Mouse (Mus musculus): ENCODE results near the gene Slc7a11. TPM values are rescaled to one million over a fixed set of nuclear protein-coding genes. Genes with fewer than 3 reads are reported as not detected.

Gene Slc7a11
- polyA plus RNA-seq, 1 experiment from 2014 or later, result 0.14 TPM

DNA sequence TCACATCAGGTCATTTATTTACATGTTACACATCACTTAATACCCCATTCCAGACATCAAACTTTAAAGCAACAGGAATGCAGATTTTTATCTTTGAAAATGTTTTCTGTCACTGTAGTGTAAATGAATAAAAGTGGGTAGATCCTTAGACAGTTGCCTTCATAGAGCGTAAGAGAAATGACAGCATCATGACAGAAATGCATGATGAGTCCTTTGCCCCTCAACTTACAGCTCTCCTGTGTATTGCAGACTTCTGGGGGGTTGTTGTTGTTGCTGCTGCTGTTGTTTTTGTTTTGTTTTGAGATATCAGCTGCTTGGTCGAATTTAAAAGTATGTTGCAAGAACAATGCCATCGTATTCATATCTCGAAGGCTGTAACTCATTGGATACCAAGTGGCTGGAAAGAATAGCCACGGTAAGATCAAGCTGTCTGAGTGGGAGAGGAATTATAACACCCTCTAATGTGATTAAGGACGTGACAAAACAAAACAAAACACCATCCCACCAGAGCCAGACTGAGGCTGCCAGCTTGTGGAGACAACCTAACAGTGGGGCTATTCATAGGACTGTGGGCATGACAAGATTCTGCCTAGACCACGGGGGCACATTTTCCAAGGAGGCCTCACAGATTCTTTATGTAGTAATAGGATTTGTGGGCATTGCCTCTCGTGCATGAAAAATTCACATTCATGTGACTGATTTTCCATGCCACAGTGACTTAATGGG lies 557.0 kb downstream of the Slc7a11 start:
- Histone ChIP-seq H3K4me2 (no peak overlapping the region), H3K4me1 (replicated peaks) (no peaks in the 10 kb centered on the region), H3K9me3 (replicated peaks) (no peaks in the 10 kb centered on the region), H3K36me3 (no peaks in the 10 kb centered on the region), H3K27ac (no peak overlapping the region), H3K27me3 (no peaks in the 10 kb centered on the region), H3K9ac (no peak overlapping the region), H3K4me3 (replicated peaks) (no peak overlapping the region)
- WGBS (ENCODE audit: insufficient replicate concordance), result 44% methylated on average over 8 of the region's 8 CpGs
- DNase-seq, result no peak
- no peak for ATAC-seq (ENCODE audit: low read depth)

DNA sequence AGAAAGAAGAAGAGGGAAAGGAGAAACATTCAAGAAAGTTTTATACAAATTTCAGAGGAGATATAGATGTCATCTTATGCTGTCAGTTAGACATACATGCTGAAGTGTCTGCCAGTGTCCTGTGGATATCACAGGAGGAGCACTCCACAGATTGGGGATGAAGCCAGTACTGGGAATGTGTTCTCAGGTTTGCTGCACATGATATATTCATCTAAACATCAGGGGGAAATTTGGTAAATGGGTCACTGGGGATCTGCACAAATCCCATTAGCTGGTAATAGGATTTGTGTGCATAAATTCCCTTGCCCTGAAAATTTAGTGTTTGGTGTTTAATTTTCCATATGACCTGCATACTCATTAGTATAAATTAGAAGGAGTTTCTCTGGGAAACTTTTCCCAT lies 562.9 kb downstream of the Slc7a11 start:
- DNase-seq (no peak), ATAC-seq (ENCODE audit: low read depth) (no peak)
- no peaks in the 10 kb centered on the region for H3K36me3 ChIP-seq
- no peak overlapping the region for H3K9ac ChIP-seq
- H3K9me3 ChIP-seq (replicated peaks), result no peaks in the 10 kb centered on the region
- H3K4me1 ChIP-seq (replicated peaks), result no peaks in the 10 kb centered on the region
- H3K27ac ChIP-seq, result no peak overlapping the region
- H3K4me2 ChIP-seq, result no peak overlapping the region
- H3K4me3 ChIP-seq (replicated peaks), result no peak overlapping the region
- no peaks in the 10 kb centered on the region for H3K27me3 ChIP-seq

DNA sequence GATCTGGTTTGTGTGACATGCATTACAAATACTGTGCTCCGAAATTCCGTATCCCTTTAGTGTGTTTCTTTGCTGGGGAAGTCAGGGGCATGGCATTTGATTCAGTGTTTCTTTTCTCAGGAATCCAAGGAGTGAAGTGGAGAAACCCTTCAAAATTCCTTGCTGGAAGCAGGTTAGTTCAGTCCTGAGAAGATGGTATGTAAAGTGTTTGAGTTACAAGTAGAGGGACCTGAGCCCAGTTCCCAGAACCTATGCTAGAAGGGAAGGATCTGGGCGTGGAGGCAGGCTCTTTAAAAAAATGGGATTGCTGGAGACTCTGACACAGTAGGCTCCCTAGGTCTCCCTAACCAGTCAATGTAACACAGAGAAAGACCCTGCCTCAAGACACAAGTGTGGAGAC lies 572.6 kb downstream of the Slc7a11 start:
- no peak overlapping the region for H3K9ac ChIP-seq
- no peak for DNase-seq
- ATAC-seq (ENCODE audit: low read depth), result no peak

DNA sequence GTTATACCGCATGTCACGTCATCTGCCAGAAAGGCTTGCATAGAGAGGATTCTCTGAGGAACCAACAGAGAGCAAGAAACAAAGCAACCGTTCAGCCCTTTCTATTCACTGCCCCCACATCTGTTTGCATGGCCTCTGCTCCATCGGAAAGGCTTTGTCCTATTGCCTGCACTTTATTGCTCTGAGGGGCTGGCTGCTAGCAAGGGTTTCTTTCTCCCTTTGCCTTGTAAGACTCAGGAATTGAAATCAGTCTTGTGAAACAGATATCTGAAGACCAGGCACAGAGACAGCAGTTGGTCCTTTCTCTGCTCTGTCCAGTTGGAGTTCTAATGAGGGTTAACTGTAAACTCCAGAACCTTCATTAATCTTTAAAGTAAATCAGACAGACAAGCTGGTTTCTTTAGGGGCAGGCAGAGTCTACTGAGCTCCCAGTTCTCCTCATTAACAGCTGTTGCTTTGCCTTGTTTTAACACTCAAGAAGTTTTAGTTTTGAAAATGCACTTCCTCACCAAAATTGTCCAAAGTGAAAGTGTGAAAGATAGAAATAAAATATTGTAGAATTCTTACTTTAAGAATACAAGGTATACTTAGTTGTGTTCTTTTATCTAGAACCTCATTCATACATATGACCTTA lies 575.3 kb downstream of the Slc7a11 start:
- Histone ChIP-seq H3K4me3 (replicated peaks) (no peak overlapping the region), H3K4me1 (replicated peaks) (no peaks in the 10 kb centered on the region), H3K9me3 (replicated peaks) (no peaks in the 10 kb centered on the region), H3K27ac (no peak overlapping the region), H3K9ac (no peak overlapping the region), H3K36me3 (no peaks in the 10 kb centered on the region), H3K4me2 (no peak overlapping the region), H3K27me3 (no peaks in the 10 kb centered on the region)
- ATAC-seq (ENCODE audit: low read depth), result no peak
- 51% methylated on average over 4 of the region's 4 CpGs for WGBS (ENCODE audit: insufficient replicate concordance)
- no peak for DNase-seq

More for the DNA sequence above, 572.6 kb downstream of the Slc7a11 start:
- 72% methylated on average over 3 of the region's 3 CpGs for WGBS (ENCODE audit: insufficient replicate concordance)
- Histone ChIP-seq H3K9me3 (replicated peaks) (no peaks in the 10 kb centered on the region), H3K4me2 (no peak overlapping the region), H3K27ac (no peak overlapping the region), H3K36me3 (no peaks in the 10 kb centered on the region), H3K4me3 (replicated peaks) (no peak overlapping the region), H3K4me1 (replicated peaks) (no peaks in the 10 kb centered on the region), H3K27me3 (no peaks in the 10 kb centered on the region)

DNA sequence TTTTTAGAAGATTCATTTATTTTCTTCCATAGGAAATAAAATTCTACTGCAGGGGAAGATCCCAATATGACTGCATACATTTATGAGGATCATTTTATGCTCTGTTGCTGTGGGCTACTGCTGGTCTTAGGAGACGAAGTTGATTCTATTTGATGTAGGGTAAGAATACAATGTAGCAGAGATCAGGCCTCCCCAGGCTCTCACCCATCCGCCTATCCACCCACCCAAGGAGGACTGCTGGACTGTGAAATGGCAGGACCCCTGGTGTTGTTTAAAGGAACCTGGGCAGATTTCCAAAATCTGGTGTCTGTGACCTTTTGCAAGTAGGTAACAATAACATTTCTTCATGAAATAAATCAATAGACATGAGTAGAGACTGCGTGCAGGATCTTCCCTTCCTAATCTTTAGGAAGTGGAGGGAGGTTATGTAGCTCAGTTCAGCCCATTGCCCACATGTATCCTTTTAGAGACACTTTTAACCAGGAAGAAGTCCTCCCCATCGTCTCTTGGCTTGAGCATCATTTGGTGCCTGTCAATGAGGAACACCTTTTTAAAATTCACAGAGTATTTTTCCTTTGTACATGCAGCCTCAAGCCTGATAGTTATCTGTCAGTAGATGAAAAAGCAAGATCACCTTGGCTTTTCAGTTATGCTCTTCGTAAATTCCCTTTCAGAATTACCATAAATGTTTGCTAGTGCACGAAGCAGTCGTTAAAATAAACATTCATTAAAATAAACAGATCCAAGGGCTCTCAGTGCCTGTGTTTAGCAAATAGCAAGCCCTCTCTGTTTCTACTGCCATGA lies 576.1 kb downstream of the Slc7a11 start:
- Histone ChIP-seq H3K27ac (no peak overlapping the region), H3K36me3 (no peaks in the 10 kb centered on the region), H3K27me3 (no peaks in the 10 kb centered on the region), H3K4me1 (replicated peaks) (no peaks in the 10 kb centered on the region), H3K4me2 (no peak overlapping the region), H3K9ac (no peak overlapping the region), H3K9me3 (replicated peaks) (no peaks in the 10 kb centered on the region), H3K4me3 (replicated peaks) (no peak overlapping the region)
- no peak for ATAC-seq (ENCODE audit: low read depth)
- DNase-seq, result no peak
- 53% methylated on average over 7 of the region's 7 CpGs for WGBS (ENCODE audit: insufficient replicate concordance)

DNA sequence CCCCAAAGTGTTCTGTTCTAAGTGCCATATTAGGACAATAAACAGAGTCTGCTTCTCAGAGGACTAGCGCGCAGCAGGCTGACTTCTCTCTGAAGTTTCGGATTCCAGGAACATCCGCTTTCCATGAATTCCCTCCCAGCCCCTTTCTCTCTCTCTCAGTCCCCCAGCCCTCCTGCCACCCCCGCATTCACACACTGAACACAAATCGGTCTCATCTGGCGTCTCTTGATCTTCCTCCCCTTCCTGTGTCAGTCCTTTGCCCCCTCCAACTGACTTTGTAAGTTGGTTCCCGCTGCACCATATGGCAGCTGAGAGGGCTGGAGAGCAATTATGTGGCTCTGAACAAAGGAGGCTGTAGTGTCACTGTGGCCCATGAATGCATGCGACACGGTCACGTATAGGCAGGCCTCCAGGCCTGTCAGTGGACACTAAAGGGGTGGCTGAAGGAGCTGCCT lies 577.3 kb downstream of the Slc7a11 start:
- Histone ChIP-seq H3K4me2 (no peak overlapping the region), H3K4me1 (replicated peaks) (no peaks in the 10 kb centered on the region), H3K4me3 (replicated peaks) (no peak overlapping the region), H3K27ac (no peak overlapping the region), H3K27me3 (no peaks in the 10 kb centered on the region), H3K9ac (no peak overlapping the region), H3K36me3 (no peaks in the 10 kb centered on the region), H3K9me3 (replicated peaks) (no peaks in the 10 kb centered on the region)
- ATAC-seq (ENCODE audit: low read depth), result no peak
- WGBS (ENCODE audit: insufficient replicate concordance), result 45% methylated on average over 11 of the region's 11 CpGs
- DNase-seq, result no peak

DNA sequence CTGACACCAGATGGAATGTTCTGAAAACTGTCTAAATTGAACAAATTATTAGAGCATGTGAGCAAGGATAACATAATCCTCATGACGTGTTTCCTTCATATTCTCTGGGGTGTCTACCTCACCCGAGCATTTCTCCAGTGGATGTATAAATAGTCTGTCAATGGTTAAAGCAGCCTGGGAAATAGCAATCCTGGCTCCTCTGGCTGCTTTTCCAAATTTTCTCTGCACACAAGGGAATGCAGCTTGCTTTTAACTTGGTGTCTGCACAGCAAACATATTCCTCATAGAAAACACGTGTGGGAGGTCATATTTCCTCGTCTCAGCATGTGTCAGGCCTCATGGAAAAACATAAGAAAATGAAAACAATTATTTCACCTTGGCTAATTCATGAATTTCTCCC lies 586.6 kb downstream of the Slc7a11 start:
- DNase-seq (no peak), ATAC-seq (ENCODE audit: low read depth) (no peak)
- Histone ChIP-seq H3K27me3 (no peaks in the 10 kb centered on the region), H3K4me1 (replicated peaks) (no peaks in the 10 kb centered on the region), H3K9ac (no peak overlapping the region), H3K36me3 (no peaks in the 10 kb centered on the region), H3K27ac (no peak overlapping the region), H3K4me3 (replicated peaks) (no peak overlapping the region), H3K4me2 (no peak overlapping the region), H3K9me3 (replicated peaks) (no peaks in the 10 kb centered on the region)
- 48% methylated on average over 4 of the region's 4 CpGs for WGBS (ENCODE audit: insufficient replicate concordance)

DNA sequence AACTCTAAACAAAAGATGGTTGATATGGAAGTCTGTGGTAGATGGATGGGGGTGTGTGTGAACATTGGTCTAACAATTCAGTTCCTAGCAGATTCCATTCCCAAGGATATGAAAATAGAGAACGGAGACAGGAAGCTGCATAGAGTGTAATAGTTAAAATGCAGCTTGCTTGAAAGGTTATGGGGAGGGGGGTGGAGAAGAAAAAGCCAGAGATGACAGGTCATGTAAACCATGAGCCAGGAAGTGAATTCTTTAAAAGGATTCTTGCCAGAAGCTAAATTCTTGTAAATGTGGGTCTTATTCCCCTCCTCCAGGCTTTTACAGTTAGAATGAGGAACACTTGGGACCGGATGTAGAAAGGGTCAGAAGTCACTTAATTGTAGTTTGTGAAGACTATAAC lies 589.1 kb downstream of the Slc7a11 start:
- Histone ChIP-seq H3K27me3 (no peaks in the 10 kb centered on the region), H3K4me3 (replicated peaks) (no peak overlapping the region), H3K27ac (no peak overlapping the region), H3K9me3 (replicated peaks) (no peaks in the 10 kb centered on the region), H3K9ac (no peak overlapping the region), H3K4me2 (no peak overlapping the region), H3K36me3 (no peaks in the 10 kb centered on the region), H3K4me1 (replicated peaks) (no peaks in the 10 kb centered on the region)
- no peak for DNase-seq
- ATAC-seq (ENCODE audit: low read depth), result no peak
- WGBS (ENCODE audit: insufficient replicate concordance), result 43% methylated on average over 2 of the region's 2 CpGs

DNA sequence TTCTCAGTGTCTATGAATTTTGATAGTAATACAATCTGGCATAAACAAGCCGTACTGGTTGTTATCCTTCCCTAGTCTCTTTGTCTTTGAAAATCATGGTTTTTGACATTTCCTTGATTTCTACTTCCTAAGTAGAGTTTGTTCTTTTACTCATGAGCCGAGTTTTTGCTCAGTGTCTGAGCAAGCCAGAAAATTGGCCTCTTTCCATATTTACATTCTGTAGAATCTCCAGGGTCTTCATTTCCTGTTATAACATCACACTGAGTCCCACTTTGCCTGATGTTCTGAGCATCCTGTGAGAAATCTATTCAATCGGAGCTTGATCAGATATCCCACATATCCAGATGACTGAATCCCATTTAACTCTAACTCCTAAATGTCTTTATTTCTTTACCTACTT lies 600.4 kb downstream of the Slc7a11 start:
- Histone ChIP-seq H3K4me2 (no peak overlapping the region), H3K9me3 (replicated peaks) (no peaks in the 10 kb centered on the region), H3K4me3 (replicated peaks) (no peak overlapping the region), H3K9ac (no peak overlapping the region), H3K27me3 (no peaks in the 10 kb centered on the region), H3K36me3 (no peaks in the 10 kb centered on the region), H3K27ac (no peak overlapping the region), H3K4me1 (replicated peaks) (no peaks in the 10 kb centered on the region)
- DNase-seq, result no peak
- WGBS (ENCODE audit: insufficient replicate concordance), result 59% methylated on average over 3 of the region's 3 CpGs
- ATAC-seq (ENCODE audit: low read depth), result no peak
